28 mouse cellular contexts compared by ENCODE assay signal in genomic region chr17:14696281-14696795, GRCm38 (mm10). TPM values are rescaled to one million over a fixed set of nuclear protein-coding genes. Genes with fewer than 3 reads are reported as not detected.
DNase-seq lines count a peak whose midpoint lies in the region; ATAC-seq and TF ChIP-seq lines count a peak whose summit lies in the region.
"Had no signal": no experiment of that assay in that cellular context is flagged by ENCODE, and none has a peak within 500 bp of the region (broad histone marks: within the 10 kb centered on the region; RNA-seq: fewer than 3 reads in every experiment).

No protein-coding gene starts in this region.

- no peak overlapping the region for H3K4me3 ChIP-seq in left cerebral cortex, adult 2 months
- H3K4me3 ChIP-seq: embryonic facial prominence, embryonic 13.5 days; forebrain, embryonic 10.5 days; forebrain, embryonic 15.5 days; gastrocnemius, adult 2 months; limb, embryonic 12.5 days; liver, embryonic 15.5 days; midbrain, embryonic 10.5 days; midbrain, embryonic 15.5 days; neural tube, embryonic 15.5 days had no signal

- no peak overlapping the region for H3K27ac ChIP-seq in left cerebral cortex, adult 2 months
- H3K27ac ChIP-seq: embryonic facial prominence, embryonic 13.5 days; forebrain, embryonic 10.5 days; forebrain, embryonic 15.5 days; gastrocnemius, adult 2 months; hindbrain, embryonic 14.5 days; limb, embryonic 12.5 days; liver, embryonic 15.5 days; midbrain, embryonic 10.5 days; midbrain, embryonic 15.5 days; neural tube, embryonic 15.5 days had no signal

- peak; percentile 35 to 55 for DNase-seq in cerebellum, postnatal 25 days
- peak; percentile 37 for DNase-seq in left cerebral cortex, postnatal 4 days
- DNase-seq in left cerebral cortex, adult 2 months (ENCODE audit: extremely low spot score in 1 of 2, low spot score in 2 of 2): no peak
- peak; percentile 52 for DNase-seq in lung, postnatal 10 days
- DNase-seq in lung, postnatal 14 days: no peak
- DNase-seq in gastrocnemius, postnatal 25 days: no peak
- DNase-seq: adrenal gland, adult 2 months; cerebellum, adult 18-20 months; gastrocnemius, adult 2 months; kidney, adult 9 months; kidney, postnatal 10 days; layer of hippocampus, adult 9-11 months; right cerebral cortex, adult 18-20 months; spleen, adult 18-20 months; thymus, postnatal 14 days had no signal

- no peak for ATAC-seq in cerebellum, adult (ENCODE audit: insufficient number of reproducible peaks, low FRiP score, low TSS enrichment)
- ATAC-seq: activated CD4-positive, CD25-positive, alpha-beta regulatory T cell, adult 4 months; CD4-positive, CD25-positive, alpha-beta regulatory T cell, adult 4 months; forebrain, embryonic 15.5 days; intestine, postnatal 0 days; midbrain, embryonic 15.5 days had no signal

- TF ChIP-seq CTCF in left cerebral cortex, adult 2 months (IDR thresholded peaks at IDR 0.05): no peak

- intact Hi-C loops in left cerebral cortex, postnatal 4 days (cut with DNase I): no loop called here
- intact Hi-C loops in left cerebral cortex, adult 2 months (cut with DNase I): no loop called here

RNA-seq across cellular contexts. Expression of gene Thbs2, which starts 2.3 kb away (rescaled TPM):
- total RNA-seq in left cerebral cortex, postnatal 4 days (2021): 1 to 10 TPM; 5.5 to 5.6 TPM
- 1 to 10 TPM; 4.2 to 4.6 TPM for total RNA-seq in left cerebral cortex, adult 2 months (2021)
- 10 to 100 TPM; 10.5 to 12.9 TPM for total RNA-seq in gastrocnemius, postnatal 25 days (2021)

Comparison
In these comparisons a context has a peak if more than half of its experiments do, and no peak if none do; other contexts are left out.
1. DNase-seq: peak in cerebellum, postnatal 25 days (2 of 2), left cerebral cortex, postnatal 4 days (single experiment) and lung, postnatal 10 days (single experiment); none in left cerebral cortex, adult 2 months (0 of 2), lung, postnatal 14 days (single experiment) and gastrocnemius, postnatal 25 days (single experiment).